Mouse (Mus musculus): Measurements from ENCODE around the gene Taf8.

GRCm38 (mm10) chr17:47479887-47480286 lies 22.2 kb downstream of the Taf8 start:
- TF ChIP-seq CTCF (IDR thresholded peaks at IDR 0.05; ENCODE audit: low read depth) (no peak), EP300 (IDR thresholded peaks at IDR 0.05; ENCODE audit: low read depth) (no peak)

All from liver, postnatal 0 days (tissue).